Mouse (Mus musculus) heart, postnatal 0 days (tissue): Measurements from ENCODE around the gene Gadd45gip1. TPM values are rescaled to one million over a fixed set of nuclear protein-coding genes. Genes with fewer than 3 reads are reported as not detected.

Experiments used
- ATAC-seq: fragments of 200-750 bp; cut with Nextera tagmentation; 2 replicates; pipeline ENCODE4 v1.8.0; 2017; ENCODE audit warnings: low read depth, moderate number of reproducible peaks, moderate library complexity; ENCODE audit not compliant: insufficient read depth
- DNase-seq: peaks from one replicate; pipeline ENCODE4 v3.0.0-alpha.2; 2016; ENCODE audit warnings: low spot score
- H3K27ac ChIP-seq: fragments of 300-500 bp; sonication (generic); 2 replicates; pipeline ENCODE4 v1.5.1; 2014; ENCODE audit warnings: low read depth, mild to moderate bottlenecking
- H3K27me3 ChIP-seq: fragments of 300-500 bp; sonication (generic); 2 replicates; pipeline ENCODE4 v1.6.1; 2014; ENCODE audit warnings: low read length, mixed read lengths; ENCODE audit not compliant: control insufficient read depth, insufficient read depth
- H3K36me3 ChIP-seq: fragments of 300-500 bp; sonication (generic); replicated peaks from 2 replicates; pipeline ENCODE4 v1.6.1; 2014; ENCODE audit warnings: low read length, mixed read lengths; ENCODE audit not compliant: control insufficient read depth, insufficient read depth
- H3K4me1 ChIP-seq: fragments of 300-500 bp; sonication (generic); 2 replicates; pipeline ENCODE4 v1.6.1; 2014; ENCODE audit warnings: antibody characterized with exemption; ENCODE audit not compliant: control insufficient read depth, insufficient read depth
- H3K4me2 ChIP-seq: fragments of 300-500 bp; sonication (generic); 2 replicates; pipeline ENCODE4 v1.6.1; 2014; ENCODE audit warnings: low read depth, mild to moderate bottlenecking, low read length, moderate library complexity
- H3K4me3 ChIP-seq: fragments of 300-500 bp; sonication (generic); 2 replicates; pipeline ENCODE4 v1.5.1; 2014; ENCODE audit warnings: low read depth, low read length
- H3K9ac ChIP-seq: fragments of 300-500 bp; sonication (generic); replicated peaks from 2 replicates; pipeline ENCODE4 v1.6.1; 2014; ENCODE audit warnings: low read depth, low read length, mixed read lengths
- H3K9me3 ChIP-seq: fragments of 300-500 bp; sonication (generic); replicated peaks from 2 replicates; pipeline ENCODE4 v1.6.1; 2016; ENCODE audit warnings: low read length; ENCODE audit not compliant: control insufficient read depth
- CTCF ChIP-seq: IDR thresholded peaks from 2 replicates; pipeline ENCODE4 v1.5.1; 2016; ENCODE audit warnings: antibody characterized with exemption, control low read depth, low read depth
- EP300 ChIP-seq: IDR thresholded peaks from 2 replicates; pipeline ENCODE4 v1.6.1; 2016; ENCODE audit warnings: antibody characterized with exemption, low read depth
- WGBS: fragments of 180-500 bp; shearing (Covaris S2); extraction: QIAGEN DNeasy Blood & Tissue Kit; methylation state at CpG from one replicate; pipeline ENCODE4 v1.1.7; 2014; 5-methylcytosine and 5-hydroxymethylcytosine counted together
- polyA plus RNA-seq: library from polyadenylated mRNA; unstranded; fragments of >200 nt; fragmentation: Nextera tagmentation; extraction: Ambion mirVana; gene quantifications from 2 replicates; pipeline ENCODE4 v1.2.1, GENCODE M21; 2015
- total RNA-seq: library from RNA; depleted of rRNA; stranded (reverse); fragments of >200 nt; gene quantifications from 2 replicates; pipeline ENCODE4 v1.2.3, GENCODE M21; 2014; ENCODE audit warnings: low replicate concordance

Gadd45gip1 gene
- total and polyA plus RNA-seq, 2 experiments from 2014 or later: 49.8 to 50.0 TPM

DNA sequence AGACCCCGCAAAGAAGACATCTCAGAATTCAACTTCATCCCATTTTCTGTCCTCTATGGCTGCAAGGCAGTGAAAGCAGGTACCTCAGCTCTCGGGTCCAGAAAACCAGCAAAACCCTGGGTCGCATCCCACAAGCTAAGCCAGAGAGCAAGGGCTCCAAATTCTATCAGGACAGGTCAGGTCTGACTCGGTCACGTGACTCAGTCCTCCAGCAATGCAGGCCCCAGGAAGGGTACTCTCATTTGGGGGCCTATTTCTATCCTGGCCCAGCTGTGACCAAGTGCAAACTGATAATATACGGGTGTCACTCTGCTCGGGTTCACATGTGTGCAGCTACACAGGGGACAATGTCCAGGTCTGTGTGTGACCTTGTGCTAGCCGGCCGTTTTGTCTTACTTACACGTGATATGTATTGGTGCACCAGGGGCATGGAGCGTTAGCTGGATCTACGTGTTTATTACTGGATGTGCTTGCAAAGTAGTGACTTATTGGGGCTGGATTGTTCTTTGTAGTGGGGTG lies 38.8 kb upstream of the Gadd45gip1 start:
- ATAC-seq: no peak
- TF ChIP-seq EP300: no peak
- no peak for TF ChIP-seq CTCF
- H3K4me1 ChIP-seq: peaks cover 37% of the 10 kb centered on the region
- H3K27ac ChIP-seq: 0 out of 2 replicates have a peak overlapping the region, but pooled peaks have one; percentile 3
- DNase-seq: no peak
- H3K9me3 ChIP-seq: no peaks in the 10 kb centered on the region
- H3K4me3 ChIP-seq: no peak overlapping the region
- no peak overlapping the region for H3K9ac ChIP-seq
- no peak overlapping the region for H3K4me2 ChIP-seq
- WGBS: 63% methylated on average over 12 of the region's 12 CpGs
- H3K36me3 ChIP-seq: peaks cover 10% of the 10 kb centered on the region; the same call in 1 of the 2 replicates
- peaks cover 4% of the 10 kb centered on the region for H3K27me3 ChIP-seq

GRCm38 (mm10) chr8:84793134-84793533 lies 38.2 kb upstream of the Gadd45gip1 start:
- H3K4me1 ChIP-seq: peaks cover 37% of the 10 kb centered on the region
- H3K27me3 ChIP-seq: no peaks in the 10 kb centered on the region
- WGBS: 81% methylated on average over 8 of the region's 9 CpGs

DNA sequence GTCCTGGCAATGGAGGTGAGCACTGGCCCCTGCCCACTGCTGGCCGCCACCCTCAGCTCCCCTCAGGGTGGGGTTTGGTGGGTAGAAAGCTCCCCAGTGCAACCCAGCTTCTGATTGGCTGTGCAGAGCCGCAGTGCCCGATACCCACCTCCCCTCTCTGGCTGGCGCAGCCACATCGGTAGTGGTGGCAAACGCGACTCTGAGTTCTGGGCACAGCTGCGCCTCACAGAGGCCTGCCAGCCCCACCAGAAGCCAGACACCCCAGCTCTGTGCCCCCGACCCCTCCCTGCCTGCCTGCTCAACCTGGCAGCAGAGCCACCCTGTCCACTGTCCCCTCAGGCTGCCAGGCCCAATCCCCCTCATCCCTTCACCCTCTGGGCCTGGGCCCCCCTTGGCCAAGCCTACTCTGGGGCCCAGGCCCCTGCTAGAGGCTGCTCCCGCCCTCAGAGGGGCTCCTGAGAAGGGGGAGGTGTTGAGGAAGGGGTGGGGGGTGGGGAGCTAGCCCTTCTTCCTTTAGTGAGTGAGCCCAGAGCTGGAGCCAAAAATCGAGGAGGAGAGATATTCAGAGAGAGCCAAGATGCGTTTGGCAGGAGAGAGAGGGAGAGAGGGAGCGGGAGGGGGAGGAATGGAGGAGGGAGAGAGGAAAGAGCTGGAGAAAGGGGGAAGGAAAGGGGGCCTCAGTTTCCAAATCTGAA lies 37.4 kb upstream of the Gadd45gip1 start:
- no peak overlapping the region for H3K4me3 ChIP-seq
- H3K27me3 ChIP-seq: no peaks in the 10 kb centered on the region
- 61% methylated on average over 13 of the region's 13 CpGs for WGBS

More at GRCm38 (mm10) chr8:84793134-84793533, 38.2 kb upstream of the Gadd45gip1 start:
- Histone ChIP-seq H3K27ac (no peak overlapping the region), H3K4me2 (no peak overlapping the region), H3K9ac (no peak overlapping the region), H3K4me3 (no peak overlapping the region), H3K9me3 (no peaks in the 10 kb centered on the region), H3K36me3 (peaks cover 10% of the 10 kb centered on the region; the same call in 1 of the 2 replicates)
- DNase-seq: no peak
- ATAC-seq: no peak
- TF ChIP-seq CTCF (no peak), EP300 (no peak)

GRCm38 (mm10) chr8:84794486-84794885 lies 36.8 kb upstream of the Gadd45gip1 start:
- no peaks in the 10 kb centered on the region for H3K27me3 ChIP-seq
- no peak for DNase-seq
- TF ChIP-seq CTCF (no peak), EP300 (no peak)
- H3K4me2 ChIP-seq: no peak overlapping the region
- H3K4me3 ChIP-seq: no peak overlapping the region
- no peak for ATAC-seq
- peaks cover 30% of the 10 kb centered on the region for H3K4me1 ChIP-seq
- WGBS: 57% methylated on average over 7 of the region's 7 CpGs
- H3K36me3 ChIP-seq: peaks cover 10% of the 10 kb centered on the region; the same call in 1 of the 2 replicates
- H3K27ac ChIP-seq: peak overlapping the region; percentile 40
- no peak overlapping the region for H3K9ac ChIP-seq
- no peaks in the 10 kb centered on the region for H3K9me3 ChIP-seq

More for the DNA sequence above, 37.4 kb upstream of the Gadd45gip1 start:
- no peak for TF ChIP-seq EP300
- no peak for TF ChIP-seq CTCF
- Histone ChIP-seq H3K27ac (peak overlapping the region; percentile 40), H3K4me2 (peak overlapping the region; percentile 35), H3K4me1 (peaks cover 36% of the 10 kb centered on the region), H3K36me3 (peaks cover 10% of the 10 kb centered on the region; the same call in 1 of the 2 replicates), H3K9me3 (no peaks in the 10 kb centered on the region), H3K9ac (no peak overlapping the region; the same call in 1 of the 2 replicates)
- DNase-seq (no peak), ATAC-seq (no peak)

GRCm38 (mm10) chr8:84797256-84797797 lies 34.0 kb upstream of the Gadd45gip1 start:
- TF ChIP-seq CTCF (no peak), EP300 (no peak)
- Histone ChIP-seq H3K27ac (no peak overlapping the region), H3K4me3 (no peak overlapping the region), H3K9ac (no peak overlapping the region), H3K9me3 (no peaks in the 10 kb centered on the region), H3K4me2 (no peak overlapping the region), H3K27me3 (no peaks in the 10 kb centered on the region), H3K36me3 (peaks cover 10% of the 10 kb centered on the region; the same call in 1 of the 2 replicates), H3K4me1 (peaks cover 16% of the 10 kb centered on the region)
- WGBS: 85% methylated on average over 15 of the region's 15 CpGs
- DNase-seq: no peak
- ATAC-seq: no peak
